Mouse (Mus musculus) embryonic facial prominence, embryonic 13.5 days (tissue): ENCODE results near the gene Dusp3. TPM values are rescaled to one million over a fixed set of nuclear protein-coding genes. Genes with fewer than 3 reads are reported as not detected.

Source experiments
- ATAC-seq: fragments of 200-750 bp; cut with Nextera tagmentation; 2 replicates; pipeline ENCODE4 v1.8.0; 2017; ENCODE audit warnings: low read depth; ENCODE audit not compliant: insufficient number of reproducible peaks, insufficient read depth, low FRiP score, low TSS enrichment
- H3K27ac ChIP-seq: fragments of 300-500 bp; sonication (generic); 2 replicates; pipeline ENCODE4 v1.5.1; 2015; ENCODE audit warnings: moderate library complexity, mild to moderate bottlenecking, inconsistent platforms
- H3K27me3 ChIP-seq: fragments of 300-500 bp; sonication (generic); 2 replicates; pipeline ENCODE4 v1.6.1; 2015; ENCODE audit warnings: mild to moderate bottlenecking, inconsistent platforms
- H3K36me3 ChIP-seq: fragments of 300-500 bp; sonication (generic); 2 replicates; pipeline ENCODE4 v1.6.1; 2015; ENCODE audit warnings: mild to moderate bottlenecking, inconsistent platforms
- H3K4me1 ChIP-seq: fragments of 300-500 bp; sonication (generic); 2 replicates; pipeline ENCODE4 v1.6.1; 2015; ENCODE audit warnings: inconsistent platforms
- H3K4me2 ChIP-seq: fragments of 300-500 bp; sonication (generic); 2 replicates; pipeline ENCODE4 v1.6.1; 2015; ENCODE audit warnings: moderate library complexity, mild to moderate bottlenecking, inconsistent platforms
- H3K4me3 ChIP-seq: fragments of 300-500 bp; sonication (generic); 2 replicates; pipeline ENCODE4 v1.5.1; 2015; ENCODE audit warnings: mild to moderate bottlenecking, inconsistent platforms
- H3K9ac ChIP-seq: fragments of 300-500 bp; sonication (generic); 2 replicates; pipeline ENCODE4 v1.6.1; 2015; ENCODE audit warnings: mild to moderate bottlenecking, inconsistent platforms
- H3K9me3 ChIP-seq: fragments of 300-500 bp; sonication (generic); 2 replicates; pipeline ENCODE4 v1.6.1; 2016; ENCODE audit warnings: inconsistent platforms
- WGBS: fragments of 180-500 bp; shearing (Covaris S2); methylation state at CpG from one replicate; pipeline ENCODE4 v1.1.7; 2015; ENCODE audit warnings: mixed read lengths; 5-methylcytosine and 5-hydroxymethylcytosine counted together
- polyA plus RNA-seq: library from polyadenylated mRNA; unstranded; fragments of >200 nt; fragmentation: Nextera tagmentation; extraction: Ambion mirVana; gene quantifications from 2 replicates; pipeline ENCODE4 v1.2.1, GENCODE M21; 2015

Gene Dusp3
- polyA plus RNA-seq, 1 experiment from 2014 or later: 12.1 TPM

DNA sequence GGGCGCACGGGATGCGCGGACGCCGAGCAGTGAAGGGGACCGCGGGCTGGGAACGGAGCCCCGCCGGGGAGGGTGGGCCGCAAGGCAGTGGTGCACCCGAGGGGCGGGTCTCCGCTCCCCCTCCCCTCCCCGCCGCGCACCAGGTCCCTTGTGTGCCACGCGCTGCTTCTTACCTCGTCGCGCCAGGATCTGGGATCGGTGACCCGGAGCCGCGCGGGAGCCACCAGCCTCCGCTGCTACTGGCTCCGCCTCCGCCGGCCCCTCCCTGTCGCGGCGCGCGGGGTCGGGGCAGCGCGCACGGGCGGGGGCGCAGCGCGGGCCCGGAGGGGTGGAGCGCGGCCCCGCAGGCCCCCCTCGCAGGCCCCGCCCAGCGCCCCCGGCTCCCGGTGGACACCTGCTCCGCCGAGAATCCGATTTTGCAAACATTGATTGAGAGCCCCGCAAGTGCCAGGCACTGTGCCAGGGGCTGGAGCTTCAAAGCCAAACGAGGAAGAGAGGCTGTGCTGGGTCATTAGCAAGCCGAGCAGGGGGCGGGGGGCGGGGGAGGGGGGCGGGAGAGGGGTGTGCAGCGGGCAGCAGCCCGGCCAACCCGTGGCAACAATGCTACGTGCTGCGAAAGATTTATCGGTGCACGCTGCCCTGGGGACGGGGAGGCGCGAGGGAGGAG lies 40.0 kb upstream of the Dusp3 start:
- H3K4me1 ChIP-seq: peaks cover 14% of the 10 kb centered on the region; the same call in 1 of the 2 replicates
- peak overlapping the region; percentile 64 for H3K4me3 ChIP-seq
- H3K9me3 ChIP-seq: no peaks in the 10 kb centered on the region
- under 1% methylated on average over 73 of the region's 73 CpGs for WGBS
- ATAC-seq: peak; percentile 45; the same call in 1 of the 2 replicates
- H3K27me3 ChIP-seq: 0 out of 2 replicates have a peak, but pooled peaks cover 12% of the 10 kb centered on the region
- peak overlapping the region; percentile 92 for H3K4me2 ChIP-seq
- H3K27ac ChIP-seq: peak overlapping the region; percentile 33; the same call in 1 of the 2 replicates
- no peaks in the 10 kb centered on the region for H3K36me3 ChIP-seq
- peak overlapping the region; percentile 75 for H3K9ac ChIP-seq

GRCm38 (mm10) chr11:102025991-102026660 lies 39.3 kb upstream of the Dusp3 start:
- WGBS: 4% methylated on average over 23 of the region's 23 CpGs
- Histone ChIP-seq H3K9ac (peak overlapping the region; percentile 75), H3K4me1 (peaks cover 18% of the 10 kb centered on the region; the same call in 1 of the 2 replicates), H3K36me3 (no peaks in the 10 kb centered on the region), H3K27me3 (0 out of 2 replicates have a peak, but pooled peaks cover 12% of the 10 kb centered on the region), H3K27ac (no peak overlapping the region), H3K9me3 (no peaks in the 10 kb centered on the region), H3K4me2 (peak overlapping the region; percentile 92), H3K4me3 (peak overlapping the region; percentile 64)
- no peak for ATAC-seq

DNA sequence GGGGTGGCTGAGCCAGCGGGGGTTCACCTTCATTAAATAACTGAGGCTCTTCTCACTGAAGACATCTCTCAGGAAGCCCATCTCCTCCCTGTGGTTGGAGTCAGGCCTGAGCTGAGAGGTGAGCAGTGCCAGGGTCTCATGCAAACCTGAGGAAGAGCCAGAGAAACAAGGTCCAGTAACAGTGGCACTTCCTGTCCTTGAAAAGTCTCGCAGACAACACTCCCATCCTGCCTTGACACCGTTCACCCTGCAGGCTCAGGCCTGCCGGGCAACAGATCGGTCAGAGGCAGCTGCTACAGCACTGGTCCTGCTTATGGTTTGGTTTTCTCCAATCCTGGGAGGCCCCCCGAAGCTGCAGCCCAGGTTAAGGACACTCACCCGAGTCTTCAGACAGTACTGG lies 38.5 kb upstream of the Dusp3 start:
- peaks cover 18% of the 10 kb centered on the region; the same call in 1 of the 2 replicates for H3K4me1 ChIP-seq
- 35% methylated on average over 7 of the region's 7 CpGs for WGBS
- peak overlapping the region; percentile 92; the same call in 1 of the 2 replicates for H3K4me2 ChIP-seq
- H3K9me3 ChIP-seq: no peaks in the 10 kb centered on the region
- 0 out of 2 replicates have a peak, but pooled peaks cover 12% of the 10 kb centered on the region for H3K27me3 ChIP-seq
- H3K36me3 ChIP-seq: no peaks in the 10 kb centered on the region
- no peak overlapping the region for H3K9ac ChIP-seq
- no peak overlapping the region for H3K27ac ChIP-seq
- ATAC-seq: no peak
- no peak overlapping the region for H3K4me3 ChIP-seq

DNA sequence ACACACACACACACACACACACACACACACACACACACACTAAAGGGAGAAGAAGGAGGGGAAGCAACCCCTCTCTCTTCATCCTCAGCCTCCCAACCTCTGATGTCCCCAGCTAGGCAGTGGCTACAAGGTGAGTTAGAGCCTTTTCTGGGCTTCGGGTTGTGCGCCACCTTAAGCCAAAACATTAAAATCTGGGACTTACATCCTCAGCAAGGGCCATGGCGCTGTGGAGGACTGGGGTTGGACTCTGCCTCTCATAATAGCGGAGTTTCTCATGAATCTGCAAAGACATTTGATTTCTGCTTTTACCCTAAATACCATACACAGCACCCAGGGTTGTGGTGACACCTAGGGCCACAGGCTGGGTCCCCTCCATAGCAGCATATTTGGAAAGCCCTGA lies 38.1 kb upstream of the Dusp3 start:
- H3K4me2 ChIP-seq: no peak overlapping the region
- no peak overlapping the region for H3K27ac ChIP-seq
- no peaks in the 10 kb centered on the region for H3K36me3 ChIP-seq
- H3K9ac ChIP-seq: no peak overlapping the region
- no peaks in the 10 kb centered on the region for H3K9me3 ChIP-seq
- no peak overlapping the region for H3K4me3 ChIP-seq
- H3K27me3 ChIP-seq: 0 out of 2 replicates have a peak, but pooled peaks cover 12% of the 10 kb centered on the region
- H3K4me1 ChIP-seq: peaks cover 18% of the 10 kb centered on the region; the same call in 1 of the 2 replicates
- ATAC-seq: no peak
- 82% methylated on average over 4 of the region's 4 CpGs for WGBS

DNA sequence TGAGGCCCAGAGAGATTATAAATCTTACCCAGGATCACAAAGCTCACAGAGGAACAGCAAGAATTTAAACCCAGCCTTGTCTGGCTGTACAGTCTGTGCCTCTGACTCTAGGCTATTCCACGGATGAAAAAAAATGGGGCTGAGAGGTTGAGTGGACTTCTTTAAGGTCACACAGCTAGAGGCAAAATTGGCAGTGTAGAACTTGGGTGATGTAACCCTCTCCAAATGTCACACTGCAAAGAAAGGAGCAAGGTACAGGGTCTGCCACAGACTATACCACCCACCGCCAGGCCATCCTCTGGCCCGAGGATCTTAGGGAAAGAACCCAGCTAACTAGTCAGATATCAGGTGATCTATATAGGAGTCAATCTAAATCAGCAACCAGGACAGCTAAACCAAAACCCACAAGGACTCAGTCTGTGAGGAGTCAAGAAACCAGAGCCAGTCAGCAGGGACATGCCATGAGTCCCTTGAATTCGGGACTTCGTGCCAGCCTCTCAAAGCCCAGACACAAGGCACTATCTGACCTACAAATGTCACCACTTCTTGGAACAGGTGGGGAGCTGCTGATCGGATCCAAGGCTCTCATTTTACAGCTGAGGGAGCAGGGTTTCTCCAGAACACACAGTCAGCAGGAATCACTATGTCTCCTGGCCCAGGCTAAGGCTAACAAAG lies 37.4 kb upstream of the Dusp3 start:
- no peak for ATAC-seq
- H3K4me3 ChIP-seq: no peak overlapping the region
- H3K9me3 ChIP-seq: no peaks in the 10 kb centered on the region
- no peak overlapping the region for H3K27ac ChIP-seq
- H3K4me2 ChIP-seq: no peak overlapping the region
- 0 out of 2 replicates have a peak, but pooled peaks cover 10% of the 10 kb centered on the region for H3K27me3 ChIP-seq
- H3K9ac ChIP-seq: no peak overlapping the region
- 81% methylated on average over 6 of the region's 6 CpGs for WGBS
- no peaks in the 10 kb centered on the region for H3K36me3 ChIP-seq
- H3K4me1 ChIP-seq: peaks cover 18% of the 10 kb centered on the region; the same call in 1 of the 2 replicates

DNA sequence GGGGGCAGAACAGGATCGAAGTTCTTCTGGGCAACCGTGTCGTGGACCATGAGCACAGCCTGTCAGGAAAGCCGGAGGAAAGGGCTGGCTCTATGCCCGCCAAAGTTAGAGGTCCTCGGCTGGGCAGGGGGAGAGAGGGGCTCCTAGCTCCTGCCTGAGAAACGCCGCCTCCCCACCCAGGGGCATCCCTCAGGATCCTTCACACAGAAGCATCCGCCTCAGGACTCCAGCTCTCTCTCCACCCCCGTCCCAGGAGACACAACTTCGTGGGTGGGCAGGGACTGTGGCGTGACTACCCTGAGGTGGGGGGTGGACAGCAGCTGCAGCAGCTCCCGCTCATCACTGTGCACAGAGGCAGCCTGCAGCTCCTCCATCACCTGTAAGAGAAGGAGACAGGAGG lies 36.6 kb upstream of the Dusp3 start:
- Histone ChIP-seq H3K4me1 (peaks cover 18% of the 10 kb centered on the region; the same call in 1 of the 2 replicates), H3K27me3 (0 out of 2 replicates have a peak, but pooled peaks cover 10% of the 10 kb centered on the region), H3K36me3 (no peaks in the 10 kb centered on the region), H3K4me2 (no peak overlapping the region), H3K9me3 (no peaks in the 10 kb centered on the region), H3K9ac (no peak overlapping the region), H3K27ac (no peak overlapping the region), H3K4me3 (no peak overlapping the region)
- no peak for ATAC-seq
- WGBS: 76% methylated on average over 13 of the region's 13 CpGs

- no peak for ATAC-seq
- Histone ChIP-seq H3K27me3 (0 out of 2 replicates have a peak, but pooled peaks cover 7% of the 10 kb centered on the region), H3K4me1 (peaks cover 9% of the 10 kb centered on the region; the same call in 1 of the 2 replicates), H3K9ac (no peak overlapping the region), H3K36me3 (0 out of 2 replicates have a peak, but pooled peaks cover 3% of the 10 kb centered on the region), H3K4me3 (no peak overlapping the region), H3K4me2 (no peak overlapping the region), H3K9me3 (no peaks in the 10 kb centered on the region), H3K27ac (no peak overlapping the region)
- WGBS: 38% methylated on average over 5 of the region's 5 CpGs
These were observed 34.4 kb upstream of the Dusp3 start for GRCm38 (mm10) chr11:102021196-102021595.

DNA sequence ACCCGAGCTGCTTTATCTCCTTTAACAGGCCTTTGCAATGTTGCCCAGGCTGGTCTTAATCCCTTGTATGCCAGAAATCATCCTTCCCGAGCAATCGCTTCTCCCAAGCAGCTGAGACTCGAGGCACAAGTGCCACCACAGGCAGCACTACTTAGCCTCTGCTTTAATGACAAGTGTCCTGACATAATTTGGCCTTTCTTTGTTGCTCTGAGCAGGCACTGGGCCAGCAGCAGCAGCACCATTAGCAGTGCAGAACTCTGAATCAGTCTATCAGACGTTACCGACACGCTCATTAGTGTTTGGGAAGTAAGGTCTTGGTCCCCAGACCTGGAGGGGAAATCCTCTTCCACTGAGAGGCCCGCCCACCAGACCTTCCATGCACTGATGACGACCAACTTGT lies 32.9 kb upstream of the Dusp3 start:
- WGBS: 74% methylated on average over 9 of the region's 9 CpGs
- Histone ChIP-seq H3K9me3 (no peaks in the 10 kb centered on the region), H3K4me3 (no peak overlapping the region), H3K27me3 (no peaks in the 10 kb centered on the region), H3K27ac (no peak overlapping the region), H3K4me2 (no peak overlapping the region), H3K9ac (no peak overlapping the region), H3K4me1 (peaks cover 4% of the 10 kb centered on the region; the same call in 1 of the 2 replicates), H3K36me3 (0 out of 2 replicates have a peak, but pooled peaks cover 3% of the 10 kb centered on the region)
- no peak for ATAC-seq

DNA sequence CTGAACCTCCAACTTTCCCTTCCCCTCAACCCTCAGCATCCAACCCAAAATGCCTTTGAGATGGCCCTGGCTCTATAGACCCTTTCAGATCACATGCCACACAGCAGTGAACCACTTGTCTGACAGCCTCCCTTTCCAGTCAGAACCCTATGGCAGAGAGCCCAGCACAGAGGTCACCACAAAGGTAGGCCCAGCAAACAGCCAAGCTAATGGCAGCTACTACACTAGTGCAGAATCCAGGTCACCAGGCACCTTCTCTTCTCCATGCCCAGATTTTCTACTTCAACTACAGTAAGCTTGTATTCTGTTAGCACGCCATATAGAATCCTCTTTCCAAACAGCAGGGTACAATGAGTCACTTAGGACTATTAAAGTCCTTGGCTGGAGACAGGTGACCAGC lies 29.3 kb upstream of the Dusp3 start:
- Histone ChIP-seq H3K27ac (no peak overlapping the region), H3K36me3 (peaks cover 5% of the 10 kb centered on the region; the same call in 1 of the 2 replicates), H3K9ac (no peak overlapping the region), H3K9me3 (no peaks in the 10 kb centered on the region), H3K27me3 (no peaks in the 10 kb centered on the region), H3K4me2 (no peak overlapping the region), H3K4me3 (no peak overlapping the region), H3K4me1 (peaks cover under 1% of the 10 kb centered on the region; the same call in 1 of the 2 replicates)
- WGBS: 92% methylated on average over 1 of the region's 1 CpGs
- no peak for ATAC-seq

DNA sequence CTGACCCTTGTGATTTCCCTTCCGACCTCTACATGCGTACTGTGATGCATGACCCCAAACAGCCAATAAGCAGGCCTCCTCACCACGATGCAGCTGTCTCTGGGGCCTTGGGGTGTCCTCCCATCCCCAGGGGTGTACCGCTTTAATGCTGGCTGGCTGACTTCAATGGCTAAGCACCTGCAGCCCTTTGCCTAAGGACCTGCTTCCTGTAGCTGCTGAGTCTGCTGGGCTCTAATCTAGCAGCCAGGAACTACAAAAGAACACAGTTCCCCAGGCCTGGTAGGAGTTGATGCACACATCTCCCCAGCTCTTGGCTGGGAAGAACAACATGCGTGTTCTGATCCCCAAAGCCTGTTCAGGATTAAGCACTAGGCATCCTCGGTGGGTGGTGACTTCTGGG lies 28.7 kb upstream of the Dusp3 start:
- Histone ChIP-seq H3K36me3 (peaks cover 9% of the 10 kb centered on the region; the same call in 1 of the 2 replicates), H3K27ac (no peak overlapping the region), H3K27me3 (no peaks in the 10 kb centered on the region), H3K4me2 (no peak overlapping the region), H3K4me3 (no peak overlapping the region), H3K4me1 (no peaks in the 10 kb centered on the region), H3K9me3 (no peaks in the 10 kb centered on the region), H3K9ac (no peak overlapping the region)
- ATAC-seq: no peak
- WGBS: 56% methylated on average over 6 of the region's 6 CpGs

DNA sequence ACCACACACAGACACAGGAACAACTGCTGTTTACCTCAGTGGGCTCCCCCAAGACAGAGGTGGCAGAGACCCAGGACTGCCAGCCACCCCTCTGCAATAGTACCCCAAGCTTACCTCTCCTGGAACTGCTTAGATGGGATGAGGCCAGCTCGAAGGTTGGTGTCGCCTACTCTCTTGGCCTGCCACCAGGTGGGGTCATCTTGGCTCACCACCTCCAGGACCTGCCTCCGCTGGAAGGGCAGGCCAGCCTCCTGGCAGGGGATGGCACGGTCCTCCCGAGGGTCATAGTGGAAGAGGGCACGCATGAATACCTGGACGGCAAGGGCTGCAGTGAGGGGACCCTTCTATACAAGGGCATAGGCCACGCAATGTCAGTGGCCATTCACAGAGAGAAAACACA lies 26.4 kb upstream of the Dusp3 start:
- peaks cover 12% of the 10 kb centered on the region; the same call in 1 of the 2 replicates for H3K36me3 ChIP-seq
- no peak for ATAC-seq
- H3K4me1 ChIP-seq: no peaks in the 10 kb centered on the region
- no peak overlapping the region for H3K9ac ChIP-seq
- no peak overlapping the region for H3K4me2 ChIP-seq
- no peaks in the 10 kb centered on the region for H3K9me3 ChIP-seq
- no peaks in the 10 kb centered on the region for H3K27me3 ChIP-seq
- H3K4me3 ChIP-seq: no peak overlapping the region
- WGBS: 84% methylated on average over 8 of the region's 8 CpGs
- H3K27ac ChIP-seq: no peak overlapping the region
